Mouse (Mus musculus) layer of hippocampus, adult 8-10 months (tissue): ENCODE results near the gene Tes. TPM values are rescaled to one million over a fixed set of nuclear protein-coding genes. Genes with fewer than 3 reads are reported as not detected.

Experiments
- DNase-seq, 2 experiments: peaks; one replicate each; pipeline ENCODE4 v3.0.0; 2022; ENCODE audit warnings: low spot score in 2 of 2
- total RNA-seq, 4 experiments: library from RNA; stranded (reverse); gene quantifications; 2 replicates each; pipeline ENCODE4 v1.2.4; 2022

The Tes gene
- total RNA-seq, 4 experiments from 2014 or later: 2.1 to 2.7 (median 2.4) TPM

DNA sequence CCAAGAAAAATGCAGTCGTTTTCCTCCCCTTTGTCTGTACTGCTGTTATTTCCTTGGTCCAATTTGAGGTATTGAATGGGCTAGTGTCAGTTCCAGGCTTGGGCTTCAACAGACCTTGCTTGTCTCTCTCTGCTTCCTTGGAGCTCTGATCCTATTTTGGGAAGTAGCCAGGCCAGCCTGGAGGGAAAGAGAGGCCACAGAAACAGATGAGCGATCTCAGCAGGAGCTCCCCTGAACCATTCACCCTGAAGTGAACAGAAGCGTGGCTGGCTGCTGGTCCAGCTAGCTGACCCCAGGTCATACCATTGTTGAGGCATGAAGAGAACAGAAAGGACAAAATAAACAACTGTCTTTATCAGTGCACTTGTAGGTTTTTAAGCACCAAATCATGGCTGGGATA lies 12.8 kb downstream of the Tes start:
- no peak for DNase-seq

DNA sequence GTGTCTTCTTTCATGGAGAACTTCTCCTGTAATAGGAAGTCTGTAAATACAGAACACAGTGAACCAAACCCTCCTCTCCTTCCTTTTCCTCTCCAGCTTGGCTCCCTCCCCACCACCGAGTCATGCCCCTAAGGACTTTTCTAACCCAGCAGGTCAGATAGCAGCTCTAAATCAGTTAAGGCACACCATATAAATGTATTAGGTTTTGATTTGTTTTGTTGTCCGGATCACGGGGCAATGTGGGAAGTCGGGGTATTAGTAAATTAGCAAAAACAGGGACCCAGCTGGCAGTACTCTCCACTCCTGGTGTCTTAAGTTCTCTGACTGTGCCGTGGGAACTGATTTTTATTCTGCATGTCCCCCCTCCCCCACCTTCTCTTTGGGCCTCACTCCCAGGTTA lies 14.4 kb downstream of the Tes start:
- no peak for DNase-seq

DNA sequence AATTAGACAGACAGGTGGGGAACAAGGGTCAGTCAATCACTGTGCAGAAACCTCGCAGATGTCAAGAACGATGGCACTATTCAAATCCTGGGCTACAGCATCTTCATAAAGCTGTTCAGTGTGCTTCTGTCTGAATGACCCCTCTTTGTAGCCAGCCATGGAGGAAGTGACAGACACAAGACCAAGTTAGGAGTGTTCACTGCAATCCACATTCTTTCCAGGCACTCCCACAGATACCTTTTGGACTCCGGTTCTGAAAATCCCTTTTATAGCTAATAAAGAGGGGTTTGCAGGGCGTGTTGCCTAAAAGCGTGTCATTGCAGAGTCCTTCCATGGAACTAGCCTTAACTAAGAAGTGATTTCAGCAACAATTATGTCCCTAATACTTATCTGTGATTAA lies 14.9 kb downstream of the Tes start:
- DNase-seq: no peak

GRCm38 (mm10) chr6:17082238-17082637 lies 17.3 kb downstream of the Tes start:
- no peak for DNase-seq

DNA sequence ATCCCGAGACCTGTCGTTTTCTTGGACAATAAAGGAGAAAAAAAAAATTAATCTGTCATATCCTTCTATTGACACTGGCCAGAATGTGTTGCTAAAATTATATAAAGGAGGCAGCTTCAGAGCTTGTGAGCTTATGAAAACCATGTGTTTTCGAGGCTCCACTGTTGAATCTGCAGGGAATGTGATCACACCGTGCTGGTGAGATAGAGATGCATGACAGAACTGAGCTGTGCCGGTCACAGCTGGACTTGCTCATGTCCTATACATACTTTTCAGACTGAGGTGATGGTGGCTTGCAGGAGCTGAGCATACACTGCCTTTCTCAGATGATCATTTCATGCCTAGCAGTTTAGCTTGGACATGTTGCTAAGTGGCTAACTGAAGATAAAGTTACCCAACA lies 17.9 kb downstream of the Tes start:
- DNase-seq: no peak

DNA sequence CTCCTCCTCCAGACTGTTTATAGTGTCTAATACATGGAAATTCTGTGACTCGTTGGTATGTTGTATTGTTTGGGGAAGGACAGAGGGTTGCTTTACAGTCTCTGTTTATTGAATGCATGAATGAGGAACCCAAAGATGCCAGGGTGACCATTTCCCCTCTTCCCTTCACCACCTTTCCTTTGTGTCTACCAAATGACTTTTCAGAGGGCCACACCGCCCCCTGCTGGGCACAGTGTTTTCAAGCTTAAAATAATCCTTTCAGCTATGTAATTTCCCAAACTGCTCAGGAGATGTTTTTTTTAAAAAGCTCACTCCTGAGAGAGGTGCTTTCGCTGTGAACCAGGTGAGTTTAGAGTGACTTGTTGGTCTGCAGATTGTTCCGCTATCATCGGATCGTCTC lies 22.5 kb downstream of the Tes start:
- DNase-seq: peak; percentile 19 to 77

GRCm38 (mm10) chr6:17097301-17097700 lies 32.4 kb downstream of the Tes start:
- DNase-seq: no peak

- DNase-seq: no peak
Observed at GRCm38 (mm10) chr6:17098559-17098958, 33.6 kb downstream of the Tes start.

- DNase-seq: no peak
Observed at GRCm38 (mm10) chr6:17099477-17100130, 34.7 kb downstream of the Tes start.

DNA sequence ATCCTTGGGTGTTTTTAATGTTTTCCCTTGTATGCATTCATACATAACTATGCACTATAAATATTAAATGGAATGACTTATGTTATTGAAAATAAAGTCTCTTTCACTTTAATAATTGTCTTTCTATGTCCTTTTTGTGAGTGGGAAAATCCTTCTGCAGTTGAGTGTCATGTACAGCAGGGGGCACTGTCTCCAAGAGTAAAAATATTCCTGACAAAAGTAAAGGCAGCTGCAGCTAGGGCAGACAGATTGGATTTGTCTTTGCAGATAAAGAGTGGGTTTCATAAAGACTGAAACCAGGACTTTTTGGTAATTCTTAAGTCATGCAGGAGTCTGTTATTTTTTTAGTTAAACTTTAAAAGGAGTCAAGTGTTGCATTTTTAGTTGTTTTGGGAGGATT lies 40.8 kb downstream of the Tes start:
- peak; percentile 25 to 74 for DNase-seq

DNA sequence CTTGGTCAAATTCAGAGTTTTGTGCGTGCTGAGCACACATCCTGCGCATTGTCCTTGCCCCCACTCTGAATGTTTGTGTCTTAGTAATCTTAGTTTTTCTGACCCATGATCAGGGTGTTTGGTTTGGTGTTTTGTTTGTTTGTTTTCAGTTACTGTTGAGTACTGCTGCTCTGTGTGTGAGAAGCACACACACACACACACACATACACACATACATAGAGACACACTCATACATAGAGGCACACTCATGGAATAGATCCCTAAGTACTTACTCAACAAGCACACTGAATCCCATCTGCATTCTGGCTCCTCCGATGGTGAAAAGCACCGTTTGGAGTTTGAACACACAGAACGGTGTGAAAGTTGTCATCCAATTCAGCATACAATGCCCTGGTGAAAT lies 41.5 kb downstream of the Tes start:
- no peak for DNase-seq

GRCm38 (mm10) chr6:17109204-17109603 lies 44.3 kb downstream of the Tes start:
- DNase-seq: no peak

GRCm38 (mm10) chr6:17110564-17111100 lies 45.7 kb downstream of the Tes start:
- no peak for DNase-seq

- DNase-seq: no peak
Observed at GRCm38 (mm10) chr6:17112081-17112480, 47.1 kb downstream of the Tes start.

- DNase-seq: no peak
Observed at GRCm38 (mm10) chr6:17112990-17113389, 48.0 kb downstream of the Tes start.

DNA sequence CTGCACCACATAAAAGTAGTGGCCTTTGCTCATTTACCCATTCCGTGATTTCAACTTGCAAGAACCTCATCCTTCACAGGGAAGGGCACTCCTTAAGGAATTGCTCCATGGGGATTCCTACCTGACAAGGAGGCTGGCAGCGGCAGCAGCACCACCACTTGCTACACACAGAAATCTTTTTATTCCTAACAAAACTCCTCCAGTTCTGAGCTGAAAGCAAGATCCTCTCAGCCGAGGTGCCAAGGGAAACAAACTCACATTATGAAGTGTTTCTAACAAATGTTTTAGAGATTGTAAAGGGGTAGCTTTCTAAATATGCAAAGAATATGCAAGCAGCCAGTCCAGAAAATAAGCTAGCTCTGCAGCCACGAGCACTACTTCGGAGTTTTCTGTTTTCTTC lies 49.6 kb downstream of the Tes start:
- DNase-seq: no peak

DNA sequence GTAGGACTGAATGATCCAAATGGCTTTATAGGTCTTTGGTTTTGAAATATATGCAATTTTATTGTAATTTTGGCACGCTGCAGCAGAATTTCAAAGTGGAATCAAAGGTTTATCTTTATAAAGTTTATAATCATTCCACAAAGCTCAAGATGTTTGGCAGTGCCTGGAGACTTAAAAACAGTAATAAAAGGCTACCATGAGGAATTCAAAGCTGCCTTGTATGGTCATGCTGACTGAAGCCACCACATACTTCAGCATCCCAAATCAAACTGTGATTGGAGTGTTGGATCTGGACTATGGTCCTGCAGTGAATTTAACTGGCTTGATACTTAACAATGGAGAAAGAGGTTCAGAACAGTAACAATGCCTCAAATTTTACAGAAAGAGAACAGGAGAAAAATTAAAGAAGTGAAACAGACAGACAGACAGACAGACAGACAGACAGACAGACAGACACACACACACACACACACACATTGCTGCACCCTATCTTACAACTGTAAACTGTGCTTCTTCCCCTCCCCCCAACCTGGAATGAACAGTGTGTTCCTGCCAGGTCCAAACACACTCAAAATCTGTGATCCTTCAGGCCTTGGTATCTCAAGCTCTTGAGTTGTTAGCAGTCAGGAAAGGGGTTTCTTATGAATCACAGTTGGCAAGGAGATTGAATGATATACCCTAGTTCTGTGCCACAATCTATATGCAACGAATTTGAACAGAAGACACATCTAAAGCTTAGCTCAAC lies 50.3 kb downstream of the Tes start:
- DNase-seq: no peak

DNA sequence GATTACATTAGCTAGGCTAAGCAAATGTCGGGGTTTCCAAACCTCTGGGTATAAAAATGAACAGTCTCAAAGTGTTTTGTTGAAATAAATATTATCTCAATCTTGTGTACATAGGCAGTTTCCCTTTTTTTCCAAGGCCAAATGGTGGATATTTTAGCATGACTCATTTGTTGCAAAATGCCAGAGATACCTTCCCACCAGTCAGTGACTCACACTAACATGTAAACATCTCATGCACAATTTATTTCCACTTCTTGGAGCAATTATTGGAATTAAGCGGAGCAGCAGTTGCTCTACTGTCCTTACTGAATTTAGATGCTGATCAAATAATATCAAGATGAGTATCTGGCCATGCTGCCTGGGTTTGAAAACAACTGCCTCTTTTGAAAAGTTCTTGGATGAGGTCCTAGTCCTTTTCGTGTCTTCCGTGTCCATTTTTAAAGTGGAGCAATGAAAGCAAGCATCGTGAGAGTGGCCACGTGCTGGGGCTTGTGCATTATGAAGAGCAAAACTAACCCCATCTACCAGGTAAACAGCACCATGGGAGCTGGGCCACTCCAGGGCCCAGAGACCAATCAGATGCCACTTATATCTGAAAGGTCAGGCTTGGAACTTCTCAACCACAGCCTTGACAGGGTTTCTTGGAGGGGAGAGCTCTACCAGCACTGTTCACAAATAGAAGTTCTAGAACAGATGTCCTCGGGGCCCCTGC lies 54.7 kb downstream of the Tes start:
- DNase-seq: no peak

DNA sequence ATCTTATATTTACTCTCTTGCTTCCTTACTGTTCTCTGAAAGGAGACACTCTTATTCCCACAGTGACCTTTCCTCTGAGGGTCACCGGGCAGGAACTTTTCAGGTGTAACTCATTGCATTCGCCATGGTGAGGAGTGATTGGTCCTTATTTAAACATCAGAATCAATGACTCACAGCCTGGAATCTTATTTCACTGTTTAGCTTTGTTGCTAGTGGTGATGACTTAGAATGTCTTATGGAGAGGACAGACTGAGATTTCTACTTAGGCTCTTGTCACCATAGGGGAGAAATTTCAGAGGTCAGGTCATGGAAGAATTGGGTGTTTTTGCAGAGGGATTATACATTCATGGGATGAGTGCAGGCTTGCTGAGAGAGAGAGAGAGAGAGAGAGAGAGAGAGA lies 75.1 kb downstream of the Tes start:
- DNase-seq: no peak

DNA sequence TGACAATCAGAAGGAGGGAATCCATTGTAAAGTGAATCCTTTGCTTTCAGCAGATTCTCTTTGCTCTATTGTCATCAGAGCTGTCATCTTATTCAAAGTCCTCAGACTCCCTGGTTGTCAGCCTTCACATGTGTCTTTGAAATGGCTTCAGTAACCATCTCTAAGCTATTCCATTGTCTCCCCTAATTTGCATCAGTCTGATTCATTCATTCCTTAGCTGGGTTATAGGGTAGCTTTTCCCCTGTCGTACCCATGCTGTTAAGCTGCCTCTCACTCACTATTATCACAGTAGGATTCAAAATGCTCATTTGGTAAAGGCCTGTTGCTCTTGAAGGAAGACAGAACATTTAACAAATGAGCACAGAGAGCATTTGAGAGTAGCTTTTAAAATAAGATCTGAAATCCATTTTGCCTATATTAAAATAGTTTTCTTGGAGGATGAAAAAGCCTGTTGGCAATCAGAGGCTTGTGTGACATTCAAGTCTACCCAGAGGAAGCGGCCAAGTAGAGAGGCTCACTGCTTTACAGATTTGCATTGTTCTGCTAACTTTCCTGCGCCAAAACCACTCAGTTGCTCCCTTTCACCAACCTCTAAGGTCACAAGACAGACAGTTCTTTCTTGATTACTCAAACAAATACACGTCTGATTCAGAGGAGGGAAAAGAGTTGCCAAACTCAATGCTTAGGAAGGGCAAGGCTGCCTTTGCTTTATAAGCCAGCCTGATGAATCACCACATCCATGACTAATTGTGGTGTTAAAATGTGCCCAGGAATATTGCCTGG lies 77.8 kb downstream of the Tes start:
- DNase-seq: peak; percentile 11 to 13

- DNase-seq: no peak
Observed at GRCm38 (mm10) chr6:17151071-17151715, 86.2 kb downstream of the Tes start.
